22 mouse cellular contexts compared by ENCODE assay signal in genomic region chr6:82766636-82767035, GRCm38 (mm10). TPM values are rescaled to one million over a fixed set of nuclear protein-coding genes. Genes with fewer than 3 reads are reported as not detected.
A peak's percentile ranks its signal among the peaks of the same experiment; 100 is the strongest.
DNase-seq lines count a peak whose midpoint lies in the region; ATAC-seq and TF ChIP-seq lines count a peak whose summit lies in the region.
"Had no signal": no experiment of that assay in that cellular context is flagged by ENCODE, and none has a peak within 500 bp of the region (broad histone marks: within the 10 kb centered on the region; RNA-seq: fewer than 3 reads in every experiment).

No protein-coding gene starts in this region.

- no peak for TF ChIP-seq CTCF in E14TG2a.4 (conservative IDR thresholded peaks at IDR 0.05; ENCODE audit: low read length)

- H3K36me3 ChIP-seq in heart, embryonic 13.5 days: no peaks in the 10 kb centered on the region
- H3K36me3 ChIP-seq in E14TG2a.4 (ENCODE audit: insufficient read depth, low read length): peaks cover 96% of the 10 kb centered on the region
- H3K36me3 ChIP-seq: forebrain, embryonic 12.5 days; heart, embryonic 12.5 days; liver, embryonic 13.5 days; lung, embryonic 15.5 days had no signal

- peaks cover 81% of the 10 kb centered on the region for H3K4me1 ChIP-seq in heart, embryonic 13.5 days
- peaks cover 96% of the 10 kb centered on the region for H3K4me1 ChIP-seq in E14TG2a.4 (replicated peaks; ENCODE audit: low read depth, low read length)

- H3K27me3 ChIP-seq in heart, embryonic 13.5 days (replicated peaks): no peaks in the 10 kb centered on the region
- no peaks in the 10 kb centered on the region for H3K27me3 ChIP-seq in E14TG2a.4 (ENCODE audit: insufficient read depth, low read length)
- H3K27me3 ChIP-seq: forebrain, embryonic 12.5 days; heart, embryonic 12.5 days; liver, embryonic 13.5 days; lung, embryonic 15.5 days had no signal

- WGBS in heart, embryonic 13.5 days: 60% methylated on average over 4 of the region's 4 CpGs

- H3K27ac ChIP-seq in heart, embryonic 13.5 days (replicated peaks): 0 out of 2 replicates have a peak overlapping the region, but pooled peaks have one; percentile 7
- H3K27ac ChIP-seq: forebrain, embryonic 12.5 days; hindbrain, embryonic 14.5 days; liver, embryonic 13.5 days; lung, embryonic 15.5 days had no signal

- no peaks in the 10 kb centered on the region for H3K9me3 ChIP-seq in heart, embryonic 13.5 days
- H3K9me3 ChIP-seq in E14TG2a.4 (ENCODE audit: low read length): 0 out of 2 replicates have a peak, but pooled peaks cover 6% of the 10 kb centered on the region
- H3K9me3 ChIP-seq: forebrain, embryonic 12.5 days; heart, embryonic 12.5 days; liver, embryonic 13.5 days; lung, embryonic 15.5 days had no signal

- H3K4me3 ChIP-seq in heart, embryonic 13.5 days: no peak overlapping the region
- H3K4me3 ChIP-seq in E14TG2a.4 (replicated peaks; ENCODE audit: low read length): 0 out of 2 replicates have a peak overlapping the region, but pooled peaks have one; percentile 0
- H3K4me3 ChIP-seq: forebrain, embryonic 12.5 days; heart, embryonic 12.5 days; liver, embryonic 13.5 days; lung, embryonic 15.5 days had no signal

- DNase-seq in heart, adult 8-10 months (ENCODE audit: low spot score): no peak
- DNase-seq in 416B (ENCODE audit: low read depth): peak; percentile 75
- peak; percentile 98 for DNase-seq in gonadal fat pad, adult 2 months (ENCODE audit: low read depth)
- no peak for DNase-seq in layer of hippocampus, adult 18-20 months (ENCODE audit: low spot score in 2 of 2)
- no peak for DNase-seq in cerebellum, adult 18-20 months
- DNase-seq in layer of hippocampus, adult 8-10 months (ENCODE audit: low spot score in 2 of 2): no peak
- DNase-seq: adrenal gland, postnatal 36 days; cerebellum, adult 8-10 months; gastrocnemius, postnatal 14 days; kidney, adult 9 months; kidney, postnatal 36 days; liver, embryonic 13.5 days; right cerebral cortex, postnatal 25 days; thymus, postnatal 36 days had no signal

- no peak overlapping the region for H3K9ac ChIP-seq in heart, embryonic 13.5 days
- H3K9ac ChIP-seq: forebrain, embryonic 12.5 days; heart, embryonic 12.5 days; hindbrain, embryonic 14.5 days; liver, embryonic 13.5 days; lung, embryonic 15.5 days had no signal

- ATAC-seq in heart, embryonic 13.5 days (ENCODE audit: extremely low read depth, insufficient number of reproducible peaks, low FRiP score, low TSS enrichment): no peak
- ATAC-seq: CD4-positive, CD25-positive, alpha-beta regulatory T cell, adult 4 months; midbrain, embryonic 16.5 days had no signal

- no peak overlapping the region for H3K4me2 ChIP-seq in heart, embryonic 13.5 days
- H3K4me2 ChIP-seq: forebrain, embryonic 12.5 days; heart, embryonic 12.5 days; hindbrain, embryonic 14.5 days; liver, embryonic 13.5 days; lung, embryonic 15.5 days had no signal

RNA-seq across cellular contexts. Expression of gene Hk2, which starts 7.6 kb away (rescaled TPM):
- polyA plus RNA-seq in heart, embryonic 13.5 days (2015; fragmentation: Nextera tagmentation; extraction: Ambion mirVana): 28.9 and 36.2 TPM in 2 replicates
- total RNA-seq in heart, adult 8-10 months (2022): 100 to 1,000 TPM; 393 to 406 (median 396) TPM
- polyA plus RNA-seq in gonadal fat pad, adult 2 months (2012; rRNA removed): 31.5 and 60.1 TPM in 2 replicates
- 1 to 10 TPM; 6.1 to 8.0 TPM for total RNA-seq in layer of hippocampus, adult 18-20 months (2021)
- 10 to 100 TPM in 2 of 4 experiments, 1 to 10 TPM in 2; 5.6 to 14.4 (median 9.6) TPM for total RNA-seq in layer of hippocampus, adult 8-10 months (2022)

Comparison
In these comparisons a context has a peak if more than half of its experiments do, and no peak if none do; other contexts are left out.
1. DNase-seq: peak in 416B (single experiment) and gonadal fat pad, adult 2 months (single experiment); none in heart, adult 8-10 months (single experiment), layer of hippocampus, adult 18-20 months (0 of 2), cerebellum, adult 18-20 months (0 of 2) and layer of hippocampus, adult 8-10 months (0 of 2).
2. RNA of gene Hk2, which starts 7.6 kb away (total RNA-seq): 393 to 406 TPM in heart, adult 8-10 months; 5.6 to 14.4 TPM in layer of hippocampus, adult 8-10 months and 6.1 to 8.0 TPM in layer of hippocampus, adult 18-20 months; every median in the first group is over 10 times any median in the second.